Mouse (Mus musculus) spleen, adult 2 months (tissue): ENCODE results near the gene Dock9. TPM values are rescaled to one million over a fixed set of nuclear protein-coding genes. Genes with fewer than 3 reads are reported as not detected.
A peak's percentile ranks its signal among the peaks of the same experiment; 100 is the strongest.

ENCODE experiments used
- DNase-seq, 2 experiments: peaks; one replicate each; pipeline versions ENCODE4 v3.0.0 to v3.0.0-alpha.2; 2012 to 2021; ENCODE audit warnings: low spot score in 2 of 2, low read depth in 1 of 2
- H3K27ac ChIP-seq: fragments of 200-500 bp; 2 replicates; pipeline ENCODE4 v1.5.1; 2012; ENCODE audit warnings: low read length, inconsistent platforms; ENCODE audit not compliant: insufficient read depth
- H3K27me3 ChIP-seq: fragments of 200-500 bp; 2 replicates; pipeline ENCODE4 v1.6.1; 2012; ENCODE audit warnings: mild to moderate bottlenecking, moderate library complexity, low read length, inconsistent platforms; ENCODE audit not compliant: control insufficient read depth, insufficient read depth
- H3K36me3 ChIP-seq: fragments of 200-500 bp; 2 replicates; pipeline ENCODE4 v1.6.1; 2012; ENCODE audit warnings: mild to moderate bottlenecking, low read length, inconsistent platforms; ENCODE audit not compliant: control insufficient read depth, insufficient read depth
- H3K4me1 ChIP-seq: fragments of 200-500 bp; 2 replicates; pipeline ENCODE4 v1.6.1; 2011; ENCODE audit warnings: inconsistent platforms; ENCODE audit not compliant: control insufficient read depth, insufficient read depth, insufficient read length
- H3K4me3 ChIP-seq: fragments of 200-500 bp; 2 replicates; pipeline ENCODE4 v1.5.1; 2011; ENCODE audit warnings: mild to moderate bottlenecking, inconsistent platforms; ENCODE audit not compliant: insufficient read depth, insufficient read length; ENCODE audit errors: extremely low read depth
- CTCF ChIP-seq: fragments of 200-500 bp; IDR thresholded peaks from 2 replicates; pipeline ENCODE4 v1.5.1; 2011; ENCODE audit warnings: mild to moderate bottlenecking, inconsistent platforms; ENCODE audit not compliant: insufficient read depth, insufficient read length, insufficient replicate concordance; ENCODE audit errors: extremely low read depth
- POLR2A ChIP-seq: fragments of 200-500 bp; IDR thresholded peaks from 2 replicates; pipeline ENCODE4 v1.6.1; 2011; ENCODE audit warnings: low read depth, low read length, inconsistent platforms
- WGBS: fragments of 180-500 bp; shearing (Covaris S2); methylation state at CpG from one replicate; pipeline ENCODE4 v1.1.7; 2018; 5-methylcytosine and 5-hydroxymethylcytosine counted together
- polyA plus RNA-seq: library from polyadenylated mRNA; depleted of rRNA; stranded (reverse); fragments of >200 nt; gene quantifications from 2 replicates; pipeline ENCODE4 v1.2.3, GENCODE M21; 2012

Dock9 gene
- polyA plus RNA-seq, 1 experiment = 7.8 TPM

DNA sequence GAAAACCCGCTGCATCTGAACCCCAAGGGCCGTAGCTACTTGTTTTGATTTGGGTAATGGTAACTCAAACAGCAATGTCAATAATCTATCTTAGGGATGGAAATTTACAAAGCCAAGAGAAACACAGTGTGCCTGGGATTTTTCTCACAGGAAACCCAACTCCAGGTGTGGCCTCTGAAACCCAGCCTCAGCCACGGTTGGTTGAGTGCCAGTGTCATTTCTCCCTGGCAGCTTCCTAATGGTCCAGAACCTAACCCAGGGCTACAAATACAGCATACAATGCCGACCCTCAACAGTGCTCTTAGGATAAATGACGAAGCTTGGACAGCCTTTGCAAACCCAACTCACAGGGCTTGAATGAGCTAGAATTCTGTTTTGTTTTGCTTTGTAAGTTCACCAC, 92.0 kb downstream of the Dock9 start:
- no peak for DNase-seq
- H3K4me3 ChIP-seq = no peak overlapping the region
- H3K27me3 ChIP-seq = no peaks in the 10 kb centered on the region
- H3K4me1 ChIP-seq = peaks cover 6% of the 10 kb centered on the region; the same call in 1 of the 2 replicates
- H3K27ac ChIP-seq = no peak overlapping the region
- TF ChIP-seq POLR2A = no peak
- TF ChIP-seq CTCF = no peak
- no peaks in the 10 kb centered on the region for H3K36me3 ChIP-seq
- 68% methylated on average over 5 of the region's 5 CpGs for WGBS

DNA sequence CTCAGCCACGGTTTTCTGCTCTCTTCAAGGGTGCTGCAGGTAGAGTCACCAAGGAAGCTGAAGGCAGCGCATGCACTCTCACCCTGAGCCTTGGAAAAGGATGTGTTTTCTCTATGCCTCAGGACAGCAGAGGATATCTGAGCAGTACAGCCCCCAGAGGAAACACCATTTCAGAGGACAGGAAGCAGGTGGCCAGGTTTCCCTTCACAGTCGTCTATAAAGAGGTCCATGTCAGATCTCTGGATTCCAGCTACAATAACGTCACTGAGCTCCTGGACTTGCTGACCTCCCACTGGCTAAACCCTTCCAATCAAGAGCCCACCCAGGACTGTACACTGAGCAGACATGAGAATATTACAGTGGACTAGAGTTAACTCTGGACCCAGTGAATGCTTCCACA, 95.1 kb downstream of the Dock9 start:
- WGBS = 11% methylated on average over 4 of the region's 4 CpGs
- no peak for DNase-seq
- H3K4me3 ChIP-seq = no peak overlapping the region
- no peaks in the 10 kb centered on the region for H3K36me3 ChIP-seq
- H3K4me1 ChIP-seq = peaks cover 6% of the 10 kb centered on the region; the same call in 1 of the 2 replicates
- TF ChIP-seq POLR2A = no peak
- TF ChIP-seq CTCF = no peak
- H3K27ac ChIP-seq = no peak overlapping the region
- H3K27me3 ChIP-seq = no peaks in the 10 kb centered on the region

DNA sequence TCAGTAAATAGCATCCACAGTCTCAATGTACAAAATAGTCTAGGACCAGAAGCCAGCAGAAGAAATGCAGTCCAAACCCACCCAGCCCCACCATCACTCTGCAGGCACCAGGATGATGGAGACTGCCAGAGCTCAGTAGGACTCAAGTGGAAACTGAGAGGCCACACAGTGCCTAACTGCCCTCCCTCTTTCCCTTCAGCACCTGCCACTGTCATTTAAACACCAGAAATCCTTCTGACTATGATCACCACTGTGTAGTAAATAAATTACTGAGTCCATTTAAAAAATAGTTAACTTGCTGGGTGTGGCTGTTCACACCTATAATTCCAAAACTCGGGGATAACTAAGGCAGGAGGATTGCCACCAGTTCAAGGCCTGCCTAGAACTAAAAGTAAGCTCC, 97.6 kb downstream of the Dock9 start:
- no peak overlapping the region for H3K27ac ChIP-seq
- no peak for TF ChIP-seq POLR2A
- no peak for TF ChIP-seq CTCF
- DNase-seq = no peak
- 86% methylated on average over 1 of the region's 1 CpGs for WGBS
- H3K36me3 ChIP-seq = no peaks in the 10 kb centered on the region
- H3K4me1 ChIP-seq = peaks cover 9% of the 10 kb centered on the region; the same call in 1 of the 2 replicates
- H3K27me3 ChIP-seq = no peaks in the 10 kb centered on the region
- H3K4me3 ChIP-seq = no peak overlapping the region

DNA sequence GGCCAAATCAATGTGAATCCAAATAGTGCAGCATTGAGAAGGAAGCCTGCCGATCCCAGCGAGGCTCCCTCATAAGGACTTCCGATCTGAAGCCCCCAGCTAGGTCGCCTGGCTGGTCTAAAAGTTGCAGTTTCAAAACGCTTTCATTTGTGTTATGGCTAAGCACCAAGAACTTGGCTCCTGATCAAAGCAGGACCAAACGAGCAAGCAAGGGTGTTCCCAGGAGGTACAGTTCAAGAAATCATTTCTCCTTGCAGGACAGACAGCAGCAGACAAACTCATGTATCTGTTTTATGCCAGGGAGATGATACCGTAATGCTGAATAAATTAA, 99.1 kb downstream of the Dock9 start:
- Histone ChIP-seq H3K27ac (no peak overlapping the region), H3K27me3 (no peaks in the 10 kb centered on the region), H3K4me1 (peaks cover 9% of the 10 kb centered on the region; the same call in 1 of the 2 replicates), H3K4me3 (no peak overlapping the region), H3K36me3 (no peaks in the 10 kb centered on the region)
- 68% methylated on average over 7 of the region's 7 CpGs for WGBS
- no peak for TF ChIP-seq CTCF
- DNase-seq = no peak

DNA sequence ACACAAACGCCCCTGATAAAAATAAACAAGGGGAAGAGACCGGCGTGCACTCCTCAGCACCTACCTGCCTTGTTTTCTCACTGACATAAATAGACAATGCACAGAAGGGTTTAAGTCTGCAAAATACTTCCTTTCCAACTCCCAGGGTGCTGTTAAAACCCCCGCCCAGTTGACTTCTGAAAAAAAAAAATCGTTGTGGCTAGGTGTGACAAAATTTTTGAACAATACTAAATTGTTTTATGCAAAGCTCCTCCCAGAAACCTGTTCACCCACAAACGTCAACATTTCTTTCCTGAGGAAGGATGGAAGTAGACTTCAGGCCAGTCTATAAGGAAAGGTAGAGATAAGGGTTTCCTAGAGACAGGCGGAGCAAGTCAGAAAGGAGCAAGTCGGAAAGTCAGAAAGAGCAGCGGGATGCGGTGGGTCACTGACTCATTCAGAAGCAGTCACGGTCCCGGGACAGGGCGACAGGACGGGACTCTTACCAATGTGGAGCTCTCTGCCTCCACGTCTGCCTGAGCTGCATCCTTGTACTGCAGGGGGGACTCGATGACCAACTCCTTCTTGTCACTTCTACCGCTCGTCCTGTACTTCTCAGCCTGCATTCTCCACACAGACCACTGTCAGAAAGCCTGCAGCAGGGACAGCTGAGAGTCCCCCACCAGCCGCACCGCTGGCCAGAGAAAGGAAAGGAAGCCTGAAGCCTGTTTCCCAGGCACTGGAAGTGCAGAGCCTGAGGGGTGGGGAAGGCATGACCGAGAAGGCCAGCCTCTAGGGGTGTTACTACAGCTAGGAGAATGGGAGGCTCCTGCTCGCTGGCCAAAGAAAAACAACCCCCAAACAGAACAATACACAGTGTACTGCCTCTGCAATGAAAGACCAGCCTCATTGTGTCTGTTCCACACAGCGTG, 99.7 kb downstream of the Dock9 start:
- H3K27ac ChIP-seq = no peak overlapping the region

DNA sequence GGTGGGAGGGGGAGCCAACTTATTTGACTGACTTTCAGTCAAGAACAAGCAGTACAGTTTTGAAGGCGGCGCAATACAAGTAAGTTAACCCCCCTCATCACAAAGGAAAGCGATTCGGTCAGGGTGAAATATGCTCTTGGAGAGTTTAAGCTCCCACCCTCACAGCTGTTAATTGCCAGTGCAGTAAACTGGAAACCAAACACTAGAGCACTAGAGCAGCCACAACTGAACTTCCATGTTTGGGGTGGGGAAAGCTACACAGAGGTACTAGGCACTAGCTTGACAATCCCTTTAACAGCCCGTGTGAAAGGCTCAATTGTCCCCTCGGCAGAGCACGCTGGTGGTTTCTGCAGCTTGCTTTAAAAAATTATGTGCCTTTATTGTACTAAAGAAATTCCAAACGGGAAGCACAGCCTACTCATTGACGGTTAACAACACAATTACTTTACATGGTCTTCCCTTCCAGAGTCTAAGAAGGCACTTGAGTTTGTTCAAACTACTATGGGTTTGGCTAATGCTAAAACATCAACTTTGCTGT, 100.4 kb downstream of the Dock9 start:
- no peak for TF ChIP-seq POLR2A
- TF ChIP-seq CTCF = no peak
- Histone ChIP-seq H3K4me1 (peaks cover 4% of the 10 kb centered on the region; the same call in 1 of the 2 replicates), H3K4me3 (peak overlapping the region; percentile 21; the same call in 1 of the 2 replicates), H3K36me3 (no peaks in the 10 kb centered on the region), H3K27me3 (no peaks in the 10 kb centered on the region), H3K27ac (peak overlapping the region; percentile 25; the same call in 1 of the 2 replicates)
- DNase-seq = peak in 1 of 2 experiments; percentile 7
- 10% methylated on average over 9 of the region's 9 CpGs for WGBS

More for the DNA sequence above, 99.7 kb downstream of the Dock9 start:
- no peaks in the 10 kb centered on the region for H3K36me3 ChIP-seq
- WGBS = 30% methylated on average over 23 of the region's 23 CpGs
- no peaks in the 10 kb centered on the region for H3K27me3 ChIP-seq
- peaks cover 9% of the 10 kb centered on the region; the same call in 1 of the 2 replicates for H3K4me1 ChIP-seq
- 0 out of 2 replicates have a peak overlapping the region, but pooled peaks have one; percentile 14 for H3K4me3 ChIP-seq
- TF ChIP-seq CTCF = no peak
- TF ChIP-seq POLR2A = no peak
- DNase-seq = no peak
